Mouse (Mus musculus): ENCODE data around the gene Pth2. TPM values are rescaled to one million over a fixed set of nuclear protein-coding genes. Genes with fewer than 3 reads are reported as not detected.

Pth2 gene
- polyA plus RNA-seq, 1 experiment = not detected

DNA sequence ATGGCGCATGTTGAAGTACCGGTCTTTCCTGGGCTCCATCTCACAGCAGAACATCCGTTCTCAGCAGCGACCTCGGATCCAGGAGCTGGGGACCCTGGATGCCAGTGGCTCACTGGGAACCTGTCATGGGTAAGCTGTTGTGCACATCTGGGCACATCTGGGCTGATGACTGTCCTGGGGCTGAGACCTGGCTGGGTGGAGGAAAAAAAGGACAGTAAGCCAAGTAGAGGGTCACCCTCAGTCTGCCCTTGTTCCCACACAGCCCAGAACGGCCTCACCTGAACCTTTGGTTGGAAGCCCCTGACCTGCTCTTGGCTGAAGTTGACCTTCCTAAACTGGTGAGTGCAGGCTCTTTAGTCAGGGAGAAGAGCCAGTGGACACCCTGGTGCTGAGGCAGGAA, 21.8 kb upstream of the Pth2 start:
- H3K9me3 ChIP-seq (ENCODE audit: control insufficient read depth, low read length) = peaks cover under 1% of the 10 kb centered on the region; the same call in 1 of the 2 replicates
- TF ChIP-seq GATA1 (IDR thresholded peaks at IDR 0.05; ENCODE audit: low read length) (no peak), TAL1 (IDR thresholded peaks at IDR 0.05; ENCODE audit: low read length) (no peak)
- peaks cover 21% of the 10 kb centered on the region for H3K27me3 ChIP-seq (ENCODE audit: control insufficient read depth)
- H3K36me3 ChIP-seq (ENCODE audit: control insufficient read depth) = peaks cover 41% of the 10 kb centered on the region
- H3K4me1 ChIP-seq (ENCODE audit: control insufficient read depth) = peaks cover 34% of the 10 kb centered on the region
- no peak overlapping the region for H3K4me3 ChIP-seq (replicated peaks)

DNA sequence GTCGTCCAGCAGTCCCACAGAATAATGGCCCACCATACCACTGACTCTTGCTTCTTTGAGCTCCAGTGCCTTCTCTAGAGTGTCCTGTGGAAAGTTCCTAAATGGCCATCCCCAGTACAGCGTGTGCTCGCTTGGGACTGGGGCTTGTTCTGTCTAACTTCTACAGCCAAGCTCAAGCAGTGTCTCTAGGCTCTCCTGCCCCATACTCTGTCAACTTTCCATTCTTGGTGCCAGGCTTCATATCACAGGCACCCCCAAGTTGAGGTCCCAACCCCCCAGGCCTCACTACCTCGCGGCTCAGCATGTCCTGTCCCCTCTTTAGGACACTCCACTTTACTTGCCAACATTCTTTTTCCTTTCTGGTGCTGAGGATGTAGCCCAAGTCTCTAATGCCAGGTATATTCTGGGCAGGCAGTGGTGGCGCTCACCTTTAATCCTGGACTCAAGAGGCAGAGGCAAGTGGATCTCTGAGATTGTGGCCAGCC, 20.4 kb upstream of the Pth2 start:
- H3K36me3 ChIP-seq (ENCODE audit: control insufficient read depth) = peaks cover 41% of the 10 kb centered on the region
- no peak overlapping the region for H3K4me3 ChIP-seq (replicated peaks)
- TF ChIP-seq GATA1 (IDR thresholded peaks at IDR 0.05; ENCODE audit: low read length) = no peak
- no peak for TF ChIP-seq TAL1 (IDR thresholded peaks at IDR 0.05; ENCODE audit: low read length)
- H3K9me3 ChIP-seq (ENCODE audit: control insufficient read depth, low read length) = peaks cover 2% of the 10 kb centered on the region; the same call in 1 of the 2 replicates
- peaks cover 35% of the 10 kb centered on the region for H3K27me3 ChIP-seq (ENCODE audit: control insufficient read depth)
- H3K4me1 ChIP-seq (ENCODE audit: control insufficient read depth) = peaks cover 29% of the 10 kb centered on the region

DNA sequence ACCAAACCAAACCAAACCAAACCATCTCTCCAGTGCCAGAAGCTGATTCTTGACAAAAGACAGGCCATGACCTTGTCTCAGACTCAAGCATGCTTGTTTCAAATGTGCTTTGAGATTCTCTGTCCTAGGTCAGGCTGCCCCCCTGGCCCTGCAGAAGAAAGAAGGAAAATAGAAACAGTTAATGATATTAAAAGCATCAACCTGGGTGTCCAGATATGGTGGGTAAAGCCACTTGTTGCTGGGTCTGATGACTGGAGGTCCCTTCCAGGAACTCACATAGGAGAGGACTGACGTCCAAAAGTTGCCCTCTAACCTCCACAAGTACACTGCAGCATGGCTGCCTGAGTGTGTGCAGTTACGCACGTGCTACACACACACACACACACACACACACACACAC, 19.9 kb upstream of the Pth2 start:
- H3K4me1 ChIP-seq (ENCODE audit: control insufficient read depth) = peaks cover 25% of the 10 kb centered on the region
- peaks cover 41% of the 10 kb centered on the region for H3K36me3 ChIP-seq (ENCODE audit: control insufficient read depth)
- peaks cover 40% of the 10 kb centered on the region for H3K27me3 ChIP-seq (ENCODE audit: control insufficient read depth)
- peaks cover 2% of the 10 kb centered on the region; the same call in 1 of the 2 replicates for H3K9me3 ChIP-seq (ENCODE audit: control insufficient read depth, low read length)
- no peak overlapping the region for H3K4me3 ChIP-seq (replicated peaks)
- TF ChIP-seq GATA1 (IDR thresholded peaks at IDR 0.05; ENCODE audit: low read length) (no peak), TAL1 (IDR thresholded peaks at IDR 0.05; ENCODE audit: low read length) (no peak)

DNA sequence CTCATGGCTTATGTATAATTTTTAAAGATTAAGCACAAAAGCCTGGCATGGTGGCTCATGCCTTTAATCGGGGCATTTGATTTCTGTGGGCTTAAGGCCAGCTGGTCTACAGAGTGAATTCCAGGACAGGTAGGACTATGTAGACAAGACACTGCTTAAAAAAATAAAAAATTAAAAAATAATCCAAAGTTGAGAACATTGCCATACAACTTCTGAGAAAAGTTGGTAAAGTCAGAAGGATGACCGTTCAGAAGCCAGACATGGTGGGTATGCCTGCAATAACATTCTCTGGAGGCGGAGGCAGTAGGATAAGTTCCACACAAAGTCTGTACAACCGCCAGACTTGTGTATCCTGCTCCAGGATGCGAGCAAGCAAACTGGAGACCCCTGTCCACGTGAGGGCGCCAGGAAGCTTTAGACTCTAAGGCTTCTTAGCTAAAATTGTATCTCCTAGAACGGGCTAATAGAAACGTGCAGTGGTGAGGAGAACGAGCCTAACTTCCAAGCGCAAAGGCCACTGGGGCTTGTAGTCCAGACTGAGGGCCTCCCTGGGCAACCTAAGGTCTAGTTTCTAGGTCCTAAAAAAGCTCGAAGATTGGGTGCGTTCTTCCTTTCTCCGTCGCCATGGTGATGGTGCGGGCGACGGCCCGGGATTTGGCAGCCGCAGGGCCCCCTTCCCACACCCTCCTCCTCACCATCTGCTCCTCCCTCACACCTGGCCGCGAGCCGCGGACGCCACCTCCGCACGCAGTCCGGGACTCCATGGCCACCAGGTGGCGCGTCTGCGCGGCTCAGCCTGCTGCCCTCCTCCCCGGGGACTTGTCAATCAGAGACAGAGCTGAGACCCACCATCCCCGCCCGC, 19.0 kb upstream of the Pth2 start:
- TF ChIP-seq GATA1 (IDR thresholded peaks at IDR 0.05; ENCODE audit: low read length) (no peak), TAL1 (IDR thresholded peaks at IDR 0.05; ENCODE audit: low read length) (no peak)
- peaks cover 50% of the 10 kb centered on the region for H3K27me3 ChIP-seq (ENCODE audit: control insufficient read depth)
- peak overlapping the region; percentile 54 for H3K4me3 ChIP-seq (replicated peaks)
- H3K4me1 ChIP-seq (ENCODE audit: control insufficient read depth) = peaks cover 24% of the 10 kb centered on the region
- peaks cover 2% of the 10 kb centered on the region; the same call in 1 of the 2 replicates for H3K9me3 ChIP-seq (ENCODE audit: control insufficient read depth, low read length)
- H3K36me3 ChIP-seq (ENCODE audit: control insufficient read depth) = peaks cover 34% of the 10 kb centered on the region

DNA sequence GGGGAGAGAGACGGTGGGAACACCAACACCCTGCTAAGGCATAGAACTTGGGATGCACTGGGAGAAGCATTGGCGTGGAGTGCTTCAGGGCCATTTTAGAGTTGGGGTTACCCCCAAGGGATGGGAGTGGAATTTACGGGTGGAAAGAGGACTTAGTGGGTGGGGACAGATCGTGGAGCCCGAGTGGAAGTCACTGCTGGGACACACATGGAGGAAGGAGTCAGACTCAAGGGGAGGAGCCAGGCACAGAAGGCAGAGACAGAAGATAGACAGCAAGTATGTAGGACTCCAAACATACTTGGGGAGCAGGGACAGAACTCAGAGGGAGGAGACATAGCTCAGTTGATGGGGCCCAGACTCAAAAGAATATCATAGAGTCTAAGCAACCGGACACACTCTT, 18.2 kb upstream of the Pth2 start:
- Histone ChIP-seq H3K36me3 (ENCODE audit: control insufficient read depth) (peaks cover 29% of the 10 kb centered on the region), H3K9me3 (ENCODE audit: control insufficient read depth, low read length) (peaks cover 6% of the 10 kb centered on the region; the same call in 1 of the 2 replicates), H3K27me3 (ENCODE audit: control insufficient read depth) (peaks cover 57% of the 10 kb centered on the region), H3K4me3 (replicated peaks) (peak overlapping the region; percentile 54), H3K4me1 (ENCODE audit: control insufficient read depth) (peaks cover 21% of the 10 kb centered on the region)
- no peak for TF ChIP-seq TAL1 (IDR thresholded peaks at IDR 0.05; ENCODE audit: low read length)
- no peak for TF ChIP-seq GATA1 (IDR thresholded peaks at IDR 0.05; ENCODE audit: low read length)

DNA sequence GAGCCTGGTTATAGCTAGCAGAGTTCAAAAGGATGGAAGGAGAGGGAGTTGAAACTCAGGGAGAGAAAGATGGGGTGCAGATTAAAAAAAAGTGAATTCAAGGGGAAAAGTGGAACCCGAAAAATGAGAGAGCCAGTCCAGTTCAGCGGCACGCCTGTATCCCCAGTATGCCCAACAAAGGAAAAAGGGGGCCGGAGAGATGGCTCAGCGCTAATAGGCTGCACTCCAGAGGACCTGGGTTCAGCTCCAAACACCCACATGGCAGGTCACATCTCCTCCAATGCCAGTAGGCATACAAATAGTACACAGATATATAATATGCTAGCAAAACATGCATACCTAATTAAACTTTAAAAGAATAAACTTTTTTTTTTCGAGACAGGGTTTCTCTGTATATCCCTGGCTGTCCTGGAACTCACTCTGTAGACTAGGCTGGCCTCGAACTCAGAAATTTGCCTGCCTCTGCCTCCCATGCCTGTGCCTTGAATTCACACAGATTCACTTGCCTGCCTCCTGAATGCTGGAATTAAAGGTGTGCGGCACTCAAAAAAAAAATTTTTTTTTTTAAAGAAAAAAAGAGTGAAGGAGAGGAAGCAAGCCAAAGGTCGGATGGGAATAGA, 17.7 kb upstream of the Pth2 start:
- no peak for TF ChIP-seq GATA1 (IDR thresholded peaks at IDR 0.05; ENCODE audit: low read length)
- no peak for TF ChIP-seq TAL1 (IDR thresholded peaks at IDR 0.05; ENCODE audit: low read length)
- Histone ChIP-seq H3K36me3 (ENCODE audit: control insufficient read depth) (peaks cover 23% of the 10 kb centered on the region), H3K4me1 (ENCODE audit: control insufficient read depth) (peaks cover 21% of the 10 kb centered on the region), H3K27me3 (ENCODE audit: control insufficient read depth) (peaks cover 62% of the 10 kb centered on the region), H3K9me3 (ENCODE audit: control insufficient read depth, low read length) (peaks cover 11% of the 10 kb centered on the region), H3K4me3 (replicated peaks) (no peak overlapping the region)

DNA sequence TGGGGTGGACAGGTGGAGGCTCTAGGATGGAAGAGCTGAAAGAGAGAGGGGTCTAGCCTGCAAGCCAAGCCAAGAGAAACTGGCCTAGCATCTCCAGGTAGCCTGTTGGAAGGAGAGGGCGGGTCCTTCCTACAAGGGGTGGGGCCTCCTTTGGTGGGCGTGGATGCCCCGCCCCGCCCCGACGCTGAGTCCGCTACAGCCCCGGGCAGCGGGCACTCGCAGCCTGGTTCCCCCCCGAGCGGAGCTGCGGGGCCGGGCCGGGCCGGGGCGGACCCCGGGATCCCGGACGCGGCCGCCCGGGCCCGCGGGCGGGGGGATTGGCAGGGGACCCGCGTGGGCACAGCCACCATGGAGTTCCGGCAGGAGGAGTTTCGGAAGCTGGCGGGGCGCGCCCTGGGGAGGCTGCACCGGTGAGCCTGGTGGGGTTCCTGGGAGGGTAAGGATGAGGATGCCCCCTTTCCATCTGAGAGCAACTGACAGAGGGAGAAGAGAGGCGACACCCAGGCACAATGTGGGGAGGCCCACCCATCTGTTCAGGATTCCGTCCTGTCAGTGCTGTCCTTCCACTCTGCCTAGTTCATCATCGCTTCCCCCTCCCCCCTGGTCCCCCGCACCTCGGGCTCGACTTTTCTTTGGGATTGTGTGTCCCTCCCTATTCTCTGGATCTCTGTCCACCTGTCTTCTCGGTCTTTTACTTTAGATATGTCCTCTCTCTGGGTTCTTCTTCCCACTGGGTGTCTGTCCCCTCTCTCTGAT, 16.9 kb upstream of the Pth2 start, which contains the start of gene Slc17a7:
Gene Slc17a7, plus strand, starts transcription at position 215 of the 756 bp plus-strand sequence.
- H3K9me3 ChIP-seq (ENCODE audit: control insufficient read depth, low read length) = peaks cover 19% of the 10 kb centered on the region
- H3K36me3 ChIP-seq (ENCODE audit: control insufficient read depth) = peaks cover 15% of the 10 kb centered on the region
- H3K27me3 ChIP-seq (ENCODE audit: control insufficient read depth) = peaks cover 71% of the 10 kb centered on the region
- TF ChIP-seq TAL1 (IDR thresholded peaks at IDR 0.05; ENCODE audit: low read length) (no peak), GATA1 (IDR thresholded peaks at IDR 0.05; ENCODE audit: low read length) (no peak)
- H3K4me3 ChIP-seq (replicated peaks) = peak within 1 kb of the TSS; percentile 38
- peaks cover 21% of the 10 kb centered on the region for H3K4me1 ChIP-seq (ENCODE audit: control insufficient read depth)

DNA sequence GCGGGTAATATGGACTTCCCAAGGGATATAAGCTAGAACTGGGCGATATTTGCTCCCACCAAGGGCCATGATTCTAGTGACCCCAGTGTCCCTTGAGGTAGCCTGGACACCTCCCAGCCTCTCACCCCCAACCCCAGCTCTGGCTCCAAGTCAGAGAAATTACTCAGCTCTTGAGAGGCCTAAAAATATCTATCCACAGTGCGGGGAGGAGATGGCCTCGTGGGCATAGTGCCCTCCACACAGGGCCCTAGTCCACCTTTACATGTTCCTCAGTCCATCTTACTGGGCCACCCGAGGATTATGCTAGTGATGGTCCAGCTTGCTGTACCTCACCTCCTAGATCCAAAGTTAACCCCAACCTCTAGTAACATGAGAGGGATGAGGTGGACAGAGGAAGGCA, 16.0 kb upstream of the Pth2 start:
- TF ChIP-seq TAL1 (IDR thresholded peaks at IDR 0.05; ENCODE audit: low read length) = no peak
- TF ChIP-seq GATA1 (IDR thresholded peaks at IDR 0.05; ENCODE audit: low read length) = no peak
- Histone ChIP-seq H3K4me3 (replicated peaks) (no peak overlapping the region), H3K36me3 (ENCODE audit: control insufficient read depth) (peaks cover 10% of the 10 kb centered on the region), H3K9me3 (ENCODE audit: control insufficient read depth, low read length) (peaks cover 29% of the 10 kb centered on the region), H3K27me3 (ENCODE audit: control insufficient read depth) (peaks cover 80% of the 10 kb centered on the region), H3K4me1 (ENCODE audit: control insufficient read depth) (peaks cover 21% of the 10 kb centered on the region)
